Mouse (Mus musculus): ENCODE results near the gene Myh3.

The Myh3 gene

DNA sequence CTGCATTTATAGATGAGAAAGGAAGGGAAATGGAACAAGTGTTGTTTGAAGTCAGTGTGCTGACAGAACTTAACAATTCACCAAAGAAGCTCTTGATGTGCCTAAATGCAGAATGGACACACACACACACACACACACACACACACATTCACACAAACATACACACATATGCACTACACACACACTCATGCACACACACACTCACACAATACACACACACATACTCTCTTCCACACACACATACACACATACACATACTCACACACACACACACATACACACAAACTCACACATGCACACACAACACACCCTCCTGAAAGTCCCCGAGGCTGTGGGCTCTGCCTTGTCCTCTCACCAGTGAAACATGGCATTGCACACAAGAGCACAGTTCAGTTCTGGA is 26.1 kb downstream of the Myh3 start:
- DNase-seq (ENCODE audit: low read depth in 2 of 2, low spot score in 2 of 2): no peak

DNA sequence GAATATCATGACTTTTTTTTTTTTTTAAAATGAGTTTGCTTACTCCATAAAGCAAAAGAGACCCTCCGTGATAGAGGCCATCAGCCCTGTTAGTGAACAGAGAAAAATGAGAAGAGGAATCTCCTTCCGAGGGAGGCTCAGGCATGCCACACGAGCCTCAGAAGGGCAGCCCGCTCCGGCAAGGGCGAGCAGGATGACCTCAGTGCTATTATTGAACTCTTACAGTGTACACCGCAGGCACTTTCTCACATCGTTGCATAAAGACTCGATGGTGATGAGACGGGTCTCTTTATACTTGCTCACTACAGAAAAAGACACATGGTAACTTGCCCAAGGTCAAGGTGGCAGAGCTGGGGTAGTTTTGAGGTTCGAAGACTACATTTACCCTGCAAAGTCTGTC is 26.6 kb downstream of the Myh3 start:
- DNase-seq (ENCODE audit: low read depth in 2 of 2, low spot score in 2 of 2): no peak

DNA sequence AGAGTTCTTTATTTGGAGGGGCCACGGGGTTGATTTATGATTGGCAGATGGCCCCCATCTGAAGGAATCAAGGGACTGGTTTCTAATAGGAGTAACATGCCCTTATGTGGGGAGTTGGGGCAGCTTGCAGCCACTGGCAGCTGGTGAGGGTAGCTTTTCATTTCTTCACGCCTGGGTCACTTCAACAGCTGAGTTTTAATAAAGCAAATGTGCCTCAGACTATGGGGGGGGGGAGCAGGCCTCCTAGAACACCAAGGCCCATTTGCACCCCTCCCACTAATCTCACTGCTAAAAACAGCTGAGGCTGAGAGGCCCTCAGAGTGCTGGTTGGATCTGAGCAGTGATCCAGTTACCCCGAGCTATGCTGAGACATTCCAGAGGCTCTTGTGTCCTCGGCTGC is 27.6 kb downstream of the Myh3 start:
- DNase-seq (ENCODE audit: low read depth in 2 of 2, low spot score in 2 of 2): no peak

DNA sequence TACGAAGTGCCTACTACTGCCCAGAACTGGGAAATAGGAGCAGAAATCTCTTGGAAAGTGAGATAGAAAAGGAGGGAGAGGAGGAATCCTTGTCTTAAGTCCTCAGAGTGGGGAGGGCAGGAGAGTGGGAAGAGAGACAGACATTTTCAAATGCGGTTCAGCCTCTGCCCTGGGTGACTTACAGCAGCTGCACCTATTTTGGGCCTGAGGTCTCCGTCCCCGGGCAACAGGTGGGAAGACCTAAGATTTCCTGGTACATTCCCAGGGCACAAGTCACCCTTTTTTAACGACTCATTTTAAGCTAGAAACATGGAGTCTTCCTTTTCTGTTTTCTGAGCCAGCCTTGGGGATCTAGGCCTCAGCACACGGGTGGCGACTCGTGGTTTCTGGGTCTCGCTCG is 28.9 kb downstream of the Myh3 start:
- DNase-seq (ENCODE audit: low read depth in 2 of 2, low spot score in 2 of 2): no peak

GRCm38 (mm10) chr11:67110168-67110948 is 32.3 kb downstream of the Myh3 start:
- DNase-seq (ENCODE audit: low read depth in 2 of 2, low spot score in 2 of 2): peak in 1 of 2 experiments; percentile 15

DNA sequence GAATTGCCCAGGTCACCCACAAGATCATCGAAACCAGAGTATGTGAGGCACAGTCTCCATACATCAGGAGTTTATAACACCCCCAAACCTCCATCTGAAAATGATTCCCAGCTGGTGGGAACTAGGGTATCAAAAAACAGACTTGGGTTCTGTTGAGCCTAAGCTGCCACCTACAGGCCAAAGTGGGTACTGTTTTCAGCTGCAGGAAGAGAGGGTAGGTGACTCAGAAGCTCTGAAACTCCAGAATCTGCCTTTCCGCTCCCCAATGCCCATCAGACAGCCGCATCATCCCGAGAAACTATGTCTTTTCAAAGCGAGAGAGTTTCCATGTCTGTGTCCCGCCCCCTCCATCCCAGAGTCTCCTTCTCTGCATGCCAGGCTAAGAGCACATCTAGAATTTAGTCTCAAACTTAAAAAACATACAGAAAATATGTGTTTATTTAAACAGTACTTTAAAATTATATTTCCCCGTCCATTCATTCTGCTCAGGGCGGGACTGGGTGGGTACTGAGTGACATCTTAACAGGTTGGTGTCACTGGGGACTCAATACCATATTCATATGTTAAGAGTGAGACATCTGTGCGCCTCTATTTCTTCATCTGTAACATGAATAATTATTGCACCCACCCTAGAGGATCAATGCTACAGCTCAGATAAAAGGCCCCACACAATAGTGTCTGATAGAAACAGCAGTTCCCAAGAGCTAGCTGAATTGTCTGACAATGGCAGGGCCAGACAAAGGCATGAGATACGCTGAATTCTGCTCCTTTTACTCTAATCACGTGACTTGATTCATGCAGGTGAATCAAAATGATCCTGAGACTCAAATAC is 34.1 kb downstream of the Myh3 start:
- DNase-seq (ENCODE audit: low read depth in 2 of 2, low spot score in 2 of 2): peak; percentile 16 to 54

DNA sequence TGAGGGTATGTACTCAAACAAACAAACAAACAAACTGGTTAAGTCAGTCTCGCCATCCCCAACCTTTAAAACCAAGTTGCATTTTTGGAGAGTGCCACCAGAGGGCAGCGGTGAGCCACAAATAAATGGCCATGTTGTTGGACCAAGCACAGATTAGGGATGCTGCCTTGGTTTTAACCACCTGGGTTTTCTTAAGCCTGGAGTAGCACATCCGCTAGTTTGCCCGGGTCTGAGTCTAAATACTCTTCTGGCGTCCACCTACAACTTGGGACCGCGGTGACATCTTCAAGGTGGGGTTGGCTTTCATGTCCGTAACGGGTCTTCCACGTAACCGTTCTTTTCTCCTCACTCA is 34.7 kb downstream of the Myh3 start:
- DNase-seq (ENCODE audit: low read depth in 2 of 2, low spot score in 2 of 2): peak; percentile 23 to 49

GRCm38 (mm10) chr11:67113381-67113780 is 35.3 kb downstream of the Myh3 start:
- DNase-seq (ENCODE audit: low read depth in 2 of 2, low spot score in 2 of 2): no peak

GRCm38 (mm10) chr11:67114261-67114660 is 36.2 kb downstream of the Myh3 start:
- DNase-seq (ENCODE audit: low read depth in 2 of 2, low spot score in 2 of 2): no peak

GRCm38 (mm10) chr11:67114901-67115300 is 36.8 kb downstream of the Myh3 start:
- DNase-seq (ENCODE audit: low read depth in 2 of 2, low spot score in 2 of 2): no peak

DNA sequence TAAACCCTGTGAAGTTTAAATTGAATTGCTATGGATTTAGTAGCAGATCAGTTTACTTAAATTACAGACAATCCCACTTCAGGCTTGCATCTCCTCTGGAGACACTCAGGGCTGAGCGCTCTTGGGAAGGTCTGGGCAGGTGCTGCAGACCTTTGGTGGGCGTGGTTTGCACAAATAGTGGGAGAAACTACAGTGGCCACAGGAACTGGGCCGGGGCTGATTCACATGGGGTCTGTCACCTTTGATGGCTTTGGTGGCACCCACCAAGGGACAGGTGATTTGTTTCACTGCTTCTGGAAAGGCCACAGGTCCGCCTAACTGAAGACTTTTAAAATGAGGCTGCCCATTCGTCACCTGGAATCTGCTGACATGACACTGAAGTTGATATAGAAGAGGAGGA is 38.6 kb downstream of the Myh3 start:
- no peak for DNase-seq (ENCODE audit: low read depth in 2 of 2, low spot score in 2 of 2)

- DNase-seq (ENCODE audit: low read depth in 2 of 2, low spot score in 2 of 2): no peak
These were observed 41.5 kb downstream of the Myh3 start for GRCm38 (mm10) chr11:67119539-67120070.

DNA sequence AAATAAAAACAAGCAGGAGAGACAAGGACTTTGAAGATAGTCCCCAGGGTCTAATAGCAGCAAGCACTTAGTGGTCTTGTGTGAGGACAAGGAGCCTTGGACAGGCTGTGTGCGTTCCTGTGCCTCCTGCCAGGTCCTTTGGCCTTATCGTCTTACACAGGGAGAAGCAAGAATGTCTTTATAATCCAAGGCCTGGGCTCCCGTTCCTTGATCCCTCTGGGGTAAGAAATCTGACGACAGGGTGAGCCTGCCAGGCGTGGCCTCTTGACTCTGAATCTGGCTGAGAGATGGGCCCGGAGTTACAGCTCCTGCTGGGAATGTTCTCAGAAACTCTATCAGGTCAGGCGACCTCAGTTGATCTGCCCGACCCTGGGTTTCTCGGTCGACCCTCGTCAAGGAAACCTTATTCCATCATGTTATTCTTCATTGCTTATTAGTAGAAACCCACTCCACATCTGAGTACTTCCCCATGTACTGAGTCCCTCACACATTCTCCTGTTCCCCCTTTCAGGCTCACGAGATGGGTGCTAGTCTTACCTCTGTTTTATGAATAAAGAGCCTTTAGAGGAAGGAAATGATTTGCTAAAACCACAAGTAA is 42.7 kb downstream of the Myh3 start:
- DNase-seq (ENCODE audit: low read depth in 2 of 2, low spot score in 2 of 2): no peak

DNA sequence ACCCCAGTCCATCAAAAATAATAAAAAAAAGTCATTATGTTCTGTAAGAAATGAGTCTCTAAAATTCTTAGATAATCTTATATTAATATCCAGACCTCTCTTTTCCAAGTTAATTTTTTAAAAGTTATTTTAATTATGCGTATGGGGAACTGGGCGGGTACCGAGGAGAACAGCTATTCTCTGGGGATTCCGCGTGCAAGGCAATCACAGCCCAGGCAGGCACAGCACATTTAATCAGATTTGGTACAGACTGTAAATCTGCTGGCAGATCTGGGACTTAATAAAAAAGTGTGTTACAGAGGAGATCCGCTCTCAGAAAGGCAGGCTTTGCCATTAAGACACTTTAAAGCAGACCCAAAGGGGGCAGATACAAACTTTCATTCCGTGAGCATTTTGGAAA is 46.8 kb downstream of the Myh3 start:
- no peak for DNase-seq (ENCODE audit: low read depth in 2 of 2, low spot score in 2 of 2)

- DNase-seq (ENCODE audit: low read depth in 2 of 2, low spot score in 2 of 2): no peak
These were observed 47.3 kb downstream of the Myh3 start for GRCm38 (mm10) chr11:67125361-67125760.

DNA sequence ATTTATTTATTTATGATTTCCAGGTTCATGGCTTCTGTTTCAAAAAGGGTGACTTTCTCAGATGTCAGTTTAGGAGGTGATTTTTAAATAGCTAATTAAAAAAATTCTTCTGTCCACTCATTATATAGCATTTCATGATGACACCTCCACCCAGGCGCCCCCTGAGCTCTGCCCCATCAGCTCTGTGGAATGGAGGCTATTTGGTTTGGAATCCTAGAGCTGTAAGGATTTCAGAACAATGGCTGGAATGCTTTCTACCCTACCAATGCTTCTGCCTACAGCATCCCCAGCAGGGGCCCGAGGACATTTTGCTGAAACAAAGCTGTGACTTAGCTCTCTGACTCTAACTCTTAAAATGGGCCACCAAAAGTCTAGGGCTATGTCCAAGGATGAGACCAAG is 55.4 kb downstream of the Myh3 start:
- no peak for DNase-seq (ENCODE audit: low read depth in 2 of 2, low spot score in 2 of 2)

DNA sequence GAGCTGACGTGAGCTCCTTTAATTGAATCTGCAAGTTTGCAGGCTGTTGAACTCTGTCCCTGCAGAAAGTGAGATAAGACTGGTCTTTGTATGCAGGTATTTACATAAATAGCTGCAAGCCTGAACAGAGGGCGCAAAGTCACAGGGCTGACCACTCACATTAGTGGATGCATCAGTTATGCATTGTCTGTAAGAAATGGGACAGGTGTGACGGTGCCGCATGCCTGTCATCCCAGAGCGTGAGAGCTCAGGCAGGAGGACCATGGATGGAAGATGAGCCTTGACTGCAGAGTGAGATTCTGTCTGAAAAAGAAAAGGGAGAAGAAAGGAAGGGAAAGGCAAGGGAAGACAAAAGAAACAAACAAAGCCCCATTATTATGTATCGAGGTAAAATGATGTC is 56.6 kb downstream of the Myh3 start:
- DNase-seq (ENCODE audit: low read depth in 2 of 2, low spot score in 2 of 2): no peak

DNA sequence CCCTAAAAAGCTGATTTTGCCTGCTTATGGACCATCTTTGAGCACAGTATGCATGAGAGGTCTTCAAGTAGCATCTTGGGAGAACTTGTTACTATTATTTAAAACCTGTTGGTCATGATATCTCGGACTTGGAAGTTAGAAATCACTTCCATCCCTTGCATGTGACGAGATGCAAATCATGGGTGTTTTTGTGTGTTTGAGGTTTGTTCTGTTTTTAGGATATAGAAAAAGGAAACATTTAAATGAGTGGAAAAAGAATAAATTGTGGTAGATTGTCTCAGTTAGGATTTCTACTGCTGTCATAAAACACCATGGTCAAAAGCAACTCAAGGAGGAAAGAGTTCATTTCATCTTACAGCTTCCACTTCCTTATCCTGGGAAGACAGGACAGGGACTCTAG is 57.4 kb downstream of the Myh3 start:
- DNase-seq (ENCODE audit: low read depth in 2 of 2, low spot score in 2 of 2): no peak

DNA sequence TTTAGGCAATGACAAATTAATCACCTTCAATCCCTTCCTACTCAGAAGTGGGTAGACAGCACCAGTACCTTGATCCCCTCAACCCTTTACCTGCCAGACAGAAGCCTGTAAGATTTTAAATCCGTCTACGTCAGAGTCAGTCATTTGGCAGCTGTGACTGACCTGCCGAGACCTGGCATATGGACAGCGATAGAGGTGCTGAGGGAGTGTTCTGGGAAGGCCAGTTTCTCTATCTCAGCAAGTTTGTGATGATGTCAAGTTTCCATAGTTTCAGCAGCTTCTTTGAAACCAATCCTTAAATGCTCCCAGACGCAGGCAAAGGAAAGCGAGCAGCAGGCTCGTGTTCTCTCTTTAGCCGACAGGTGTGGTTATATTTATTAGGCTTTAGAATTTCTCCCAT is 61.5 kb downstream of the Myh3 start:
- no peak for DNase-seq (ENCODE audit: low read depth in 2 of 2, low spot score in 2 of 2)

DNA sequence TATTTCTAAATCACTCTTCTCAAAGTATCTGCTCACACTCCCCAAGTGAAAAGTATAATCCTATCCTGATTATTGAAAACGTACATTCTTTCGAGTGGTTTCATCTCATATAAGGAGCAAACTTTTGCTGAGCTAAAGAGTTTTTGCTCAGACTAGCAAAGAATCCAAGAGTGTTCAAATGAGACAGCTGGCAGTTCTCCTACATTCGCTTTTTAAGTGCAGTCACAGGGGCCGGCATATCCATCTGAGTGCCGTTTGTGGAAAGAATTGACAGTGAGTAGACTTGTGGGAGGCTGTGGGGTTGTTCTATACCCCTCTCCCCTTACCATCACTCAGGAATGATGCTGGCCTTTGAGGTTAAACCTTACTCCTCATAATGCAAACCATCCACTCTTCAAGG is 62.1 kb downstream of the Myh3 start:
- DNase-seq (ENCODE audit: low read depth in 2 of 2, low spot score in 2 of 2): no peak

- DNase-seq (ENCODE audit: low read depth in 2 of 2, low spot score in 2 of 2): no peak
These were observed 62.9 kb downstream of the Myh3 start for GRCm38 (mm10) chr11:67141031-67141430.

DNA sequence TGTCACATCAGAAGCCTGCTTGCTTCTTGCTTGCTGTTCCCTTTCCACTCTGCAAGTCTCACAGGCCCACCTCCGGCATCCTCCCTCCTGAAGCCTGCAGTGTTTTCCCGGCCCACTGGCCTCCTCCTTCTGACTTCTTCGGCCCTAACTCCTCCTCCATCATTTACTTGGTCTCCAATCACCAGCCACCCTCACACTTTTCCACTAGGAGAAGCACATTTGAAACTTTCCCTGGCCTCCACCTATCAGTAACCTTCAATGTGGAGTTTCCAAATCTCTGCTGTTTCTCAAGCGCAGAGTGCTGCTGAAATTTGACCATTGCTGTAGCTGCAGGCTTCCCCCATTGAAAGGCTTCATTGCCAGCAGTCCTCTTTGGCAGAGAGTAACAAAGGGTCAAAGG is 63.9 kb downstream of the Myh3 start:
- no peak for DNase-seq (ENCODE audit: low read depth in 2 of 2, low spot score in 2 of 2)
